8 mouse cellular contexts compared by ENCODE assay signal in genomic region chr11:101095314-101096024, GRCm38 (mm10). TPM values are rescaled to one million over a fixed set of nuclear protein-coding genes. Genes with fewer than 3 reads are reported as not detected.
DNase-seq lines count a peak whose midpoint lies in the region; ATAC-seq lines count a peak whose summit lies in the region.

TSS of gene Psmc3ip (minus strand) at chr11:101095436.

- H3K27me3 ChIP-seq in intestine, embryonic 14.5 days (replicated peaks; ENCODE audit: control insufficient read depth, insufficient read depth, low read length): no peaks in the 10 kb centered on the region

- peak; percentile 97 for DNase-seq in adrenal gland, adult 2 months
- peak; percentile 97 for DNase-seq in embryo, embryonic 11 days
- DNase-seq in gastrocnemius, postnatal 25 days: peak; percentile 93
- DNase-seq in intestine, embryonic 14.5 days (ENCODE audit: low spot score): peak; percentile 95
- peak; percentile 95 to 96 for DNase-seq in left cerebral cortex, postnatal 14 days (ENCODE audit: low spot score in 2 of 2)
- DNase-seq in right cerebral cortex, postnatal 14 days: peak; percentile 93
- DNase-seq in urinary bladder, postnatal 25 days (ENCODE audit: low spot score): peak; percentile 92

- H3K4me3 ChIP-seq in intestine, embryonic 14.5 days (ENCODE audit: low read depth, low read length): peak within 1 kb of the TSS; percentile 98

- peak within 1 kb of the TSS; percentile 72 for H3K9ac ChIP-seq in intestine, embryonic 14.5 days (ENCODE audit: low read length)

- H3K9me3 ChIP-seq in intestine, embryonic 14.5 days (ENCODE audit: control insufficient read depth, low read length): no peaks in the 10 kb centered on the region

- H3K4me2 ChIP-seq in intestine, embryonic 14.5 days (ENCODE audit: low read length): peak within 1 kb of the TSS; percentile 95

- H3K36me3 ChIP-seq in intestine, embryonic 14.5 days (ENCODE audit: control insufficient read depth, insufficient read depth, low read length): peaks cover 73% of the 10 kb centered on the region

- WGBS in intestine, embryonic 14.5 days: under 1% methylated on average over 43 of the region's 43 CpGs

- peak; percentile 94 for ATAC-seq in intestine, embryonic 14.5 days (replicated peaks; ENCODE audit: low FRiP score, low TSS enrichment, low read depth)
- peak; percentile 97 for ATAC-seq in megakaryocyte-erythroid progenitor cell, adult 5-6 weeks (replicated peaks; ENCODE audit: low FRiP score, low TSS enrichment, poor library complexity, severe bottlenecking)

- H3K4me1 ChIP-seq in intestine, embryonic 14.5 days (replicated peaks; ENCODE audit: control insufficient read depth, insufficient read depth, low read length): peaks cover 7% of the 10 kb centered on the region

- intact Hi-C loops in left cerebral cortex, postnatal 14 days (cut with DNase I): loop anchor here (5.0 kb wide), 1 partner anchor 77 kb away; the partner anchor contains the start of genes Cntnap1 and Plekhh3

- peak within 1 kb of the TSS; percentile 78 for H3K27ac ChIP-seq in intestine, embryonic 14.5 days (ENCODE audit: low read depth)

RNA-seq across cellular contexts. Expression of gene Psmc3ip, which starts in this region (rescaled TPM):
- total RNA-seq in adrenal gland, adult 2 months (2021): 1 to 10 TPM; 3.6 to 5.9 TPM
- 0.38 and 0.71 TPM in 2 replicates for polyA plus RNA-seq in adrenal gland, adult 2 months (2012; rRNA removed)
- 1 to 10 TPM; 1.5 to 1.7 TPM for total RNA-seq in gastrocnemius, postnatal 25 days (2021)
- 29.1 and 38.1 TPM in 2 replicates for polyA plus RNA-seq in intestine, embryonic 14.5 days (2014; fragmentation: Nextera tagmentation; extraction: Ambion mirVana)
- total RNA-seq in left cerebral cortex, postnatal 14 days (2021): 1 to 10 TPM; 3.7 to 4.0 TPM
- 26.2 and 65.9 TPM in 2 replicates for total RNA-seq in megakaryocyte-erythroid progenitor cell, adult 5-6 weeks (2014; fragmentation: Nextera tagmentation)
- 38.0 and 79.3 TPM in 2 replicates for total RNA-seq in megakaryocyte-erythroid progenitor cell, adult 5-6 weeks (2017)

Comparison
In these comparisons a context has a peak if more than half of its experiments do, and no peak if none do; other contexts are left out.
1. Peak in every context shown above with its lines: DNase-seq, ATAC-seq, H3K4me3 ChIP-seq and H3K27ac ChIP-seq.
2. RNA of gene Psmc3ip (polyA plus RNA-seq): 29.1 to 38.1 TPM in intestine, embryonic 14.5 days; 0.38 to 0.71 TPM in adrenal gland, adult 2 months; every median in the first group is over 10 times any median in the second.